Mouse (Mus musculus): ENCODE measurements around the gene Syne1.

Syne1 gene

DNA sequence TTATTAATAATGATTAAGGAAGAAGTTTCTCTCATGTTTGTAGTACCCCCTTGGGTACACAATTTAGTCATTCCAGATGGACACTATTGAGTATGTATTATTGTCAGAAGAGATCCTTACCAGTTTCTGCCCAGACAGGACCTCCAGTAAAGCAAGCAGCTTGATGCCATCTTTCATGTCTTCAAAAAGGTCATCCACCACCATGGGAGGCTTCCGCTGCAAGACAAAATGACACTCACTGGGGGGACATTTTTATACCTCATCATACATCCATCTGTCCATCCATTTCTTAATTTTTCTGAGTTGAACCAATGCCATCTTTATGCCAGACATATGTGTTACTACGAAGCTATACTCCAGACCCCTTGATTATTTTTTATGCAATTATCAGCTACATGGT, 108.3 kb downstream of the Syne1 start:
- in situ Hi-C loops (cut with MboI, MseI) = loop anchor here in 1 of 2 experiments (5.0 kb wide), 1 partner anchor 81 kb away; no protein-coding TSS in a partner anchor

GRCm38 (mm10) chr10:5439802-5440350, 111.4 kb downstream of the Syne1 start:
- in situ Hi-C loops (cut with MboI, MseI) = loop anchor here in 1 of 2 experiments (5.0 kb wide), 1 partner anchor 78 kb away; no protein-coding TSS in a partner anchor

DNA sequence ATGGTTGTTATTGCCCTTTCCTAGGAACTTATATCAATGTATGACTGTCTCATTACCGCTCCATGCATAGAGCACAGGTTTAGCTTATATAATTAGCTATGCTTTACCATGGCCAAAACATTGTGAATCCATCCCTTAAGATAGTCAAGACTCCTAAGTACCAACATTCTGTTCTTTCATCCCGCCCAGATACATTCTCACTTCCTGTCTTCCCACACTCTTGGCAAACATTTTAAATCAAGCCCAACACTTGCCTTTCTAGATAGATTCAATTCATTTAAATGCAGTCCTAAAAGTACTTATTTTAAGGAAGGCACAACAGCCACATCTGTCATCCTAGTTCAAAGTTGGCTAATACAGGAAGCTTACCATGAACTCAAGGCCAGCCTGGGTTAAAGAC, 113.5 kb downstream of the Syne1 start:
- in situ Hi-C loops (cut with MboI, MseI) = no loop called here

- in situ Hi-C loops (cut with MboI, MseI) = no loop called here
These were observed 127.3 kb downstream of the Syne1 start for GRCm38 (mm10) chr10:5423984-5424383.

DNA sequence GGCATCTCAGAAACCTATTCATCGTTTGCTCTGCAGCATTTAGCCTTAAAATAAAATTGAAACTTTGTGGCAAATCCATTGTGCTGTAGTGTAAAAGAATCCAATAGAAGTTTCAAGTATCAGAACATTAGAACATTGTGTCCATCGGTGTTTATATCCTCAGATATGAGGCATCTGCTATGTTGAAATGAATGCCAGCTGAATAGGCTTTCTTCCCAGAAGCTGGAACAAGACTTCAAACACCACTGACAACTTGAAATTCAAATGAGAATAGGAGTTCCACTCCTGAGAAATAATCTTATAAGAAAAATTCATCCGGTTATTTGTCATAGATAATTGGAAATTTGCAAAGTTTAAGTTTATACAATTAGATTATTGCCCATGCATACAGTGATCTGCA, 135.6 kb downstream of the Syne1 start:
- in situ Hi-C loops (cut with MboI, MseI) = loop anchor here in 1 of 2 experiments (5.0 kb wide), 1 partner anchor 48 kb away; no protein-coding TSS in a partner anchor

DNA sequence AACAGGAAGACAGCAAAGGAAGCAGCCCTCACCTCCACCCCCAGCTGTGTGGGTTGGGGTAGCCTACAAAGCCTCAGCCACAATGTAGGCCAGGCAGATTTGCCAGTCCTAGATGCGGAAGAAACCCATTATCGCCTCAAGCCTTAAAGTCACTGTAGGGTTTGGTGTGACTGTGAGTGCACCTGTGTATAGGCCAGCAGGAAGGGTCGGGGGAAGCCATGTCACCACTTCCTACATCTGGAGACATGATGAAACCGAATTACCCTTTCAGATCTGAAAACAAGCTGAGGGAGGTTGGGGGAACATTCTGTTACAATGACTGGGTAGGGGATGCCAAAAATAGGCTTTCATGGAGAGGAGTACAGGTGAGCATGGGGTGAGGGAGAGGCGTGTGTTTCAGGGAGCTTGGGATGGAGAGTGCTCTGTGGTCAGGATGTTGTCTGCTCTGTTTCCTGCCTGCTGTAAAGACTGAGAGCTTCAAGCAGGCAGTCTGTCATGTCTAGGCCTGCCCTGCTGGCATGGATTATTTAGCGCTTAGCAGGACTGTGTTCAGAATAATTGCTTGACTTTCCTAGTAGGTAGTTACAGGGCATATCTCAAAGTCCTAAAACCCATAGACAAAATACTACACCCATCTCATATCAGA, 167.0 kb downstream of the Syne1 start:
- in situ Hi-C loops (cut with MboI, MseI) = loop anchor here in 1 of 2 experiments (10.0 kb wide), 1 partner anchor 1641 kb away; no protein-coding TSS in a partner anchor

DNA sequence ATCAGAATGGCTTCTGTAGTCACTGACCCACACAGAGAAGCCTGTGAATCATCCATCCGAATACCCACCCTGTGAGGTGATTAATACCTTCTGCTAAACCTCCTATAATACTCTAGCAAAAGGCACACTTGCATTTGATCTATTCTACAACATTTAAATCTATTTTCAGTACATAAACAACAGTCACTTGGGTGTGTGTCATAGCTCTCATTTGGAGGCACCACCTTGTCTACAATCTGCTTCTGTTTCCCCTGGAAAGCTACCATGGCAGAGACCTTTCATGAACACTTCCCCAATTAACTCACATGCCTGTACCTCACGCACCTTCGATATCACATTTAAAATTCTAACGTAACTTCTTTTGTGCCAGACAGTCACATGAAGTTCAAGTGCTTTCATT, 169.7 kb downstream of the Syne1 start:
- in situ Hi-C loops (cut with MboI, MseI) = loop anchor here in 1 of 2 experiments (10.0 kb wide), 1 partner anchor 1643 kb away; no protein-coding TSS in a partner anchor

DNA sequence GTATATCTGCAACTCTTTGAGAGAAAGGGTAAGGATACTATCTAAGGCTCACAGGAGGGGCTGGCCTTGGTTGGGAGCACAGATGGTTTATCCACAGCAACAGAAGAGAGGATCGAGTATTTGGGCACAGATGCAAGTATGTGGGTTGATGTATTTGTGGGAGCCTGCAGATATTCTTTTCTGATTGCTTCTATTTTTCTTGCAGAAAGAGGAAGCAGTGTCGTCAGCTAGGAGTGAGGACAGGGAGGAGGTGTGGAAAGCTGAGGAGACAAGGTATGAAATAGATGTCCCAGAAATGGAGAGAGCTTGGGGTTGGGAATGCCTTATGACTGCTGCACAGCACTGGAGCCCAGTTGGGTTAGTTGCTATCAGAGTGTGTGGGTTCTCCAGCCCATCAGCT, 172.3 kb downstream of the Syne1 start:
- in situ Hi-C loops (cut with MboI, MseI) = no loop called here

GRCm38 (mm10) chr10:5369599-5369998, 181.7 kb downstream of the Syne1 start:
- in situ Hi-C loops (cut with MboI, MseI) = loop anchor here in 1 of 2 experiments (5.0 kb wide), 1 partner anchor 48 kb away; no protein-coding TSS in a partner anchor

- in situ Hi-C loops (cut with MboI, MseI) = loop anchor here in 1 of 2 experiments (5.0 kb wide), 1 partner anchor 49 kb away; no protein-coding TSS in a partner anchor
These were observed 183.0 kb downstream of the Syne1 start for GRCm38 (mm10) chr10:5368266-5368665.

DNA sequence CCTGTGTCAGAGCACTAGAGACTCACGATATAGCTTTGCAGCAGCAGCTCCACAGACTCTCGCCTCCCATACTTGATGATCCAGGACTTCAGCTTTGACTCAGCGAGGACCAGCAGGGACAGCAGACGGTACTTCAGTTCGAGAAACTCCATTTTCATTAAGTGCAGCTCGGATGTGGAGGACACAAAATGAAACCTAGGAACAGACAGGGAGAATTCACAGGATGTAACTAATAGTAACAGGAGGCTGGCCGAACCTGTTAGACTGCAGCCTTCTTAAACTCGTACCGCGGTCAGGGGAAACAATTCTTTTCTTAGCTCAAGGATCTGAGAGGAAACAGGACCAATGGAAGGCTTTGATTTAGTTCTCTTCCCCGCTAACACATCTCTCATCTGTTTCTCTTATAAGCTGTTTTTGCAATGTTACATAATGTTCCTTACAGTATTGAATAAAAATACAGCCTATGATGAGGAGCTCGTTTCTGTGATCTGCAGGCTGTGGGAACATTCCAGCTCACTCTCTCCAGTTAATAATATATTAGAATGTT, 183.7 kb downstream of the Syne1 start:
- in situ Hi-C loops (cut with MboI, MseI) = loop anchor here in 1 of 2 experiments (5.0 kb wide), 1 partner anchor 50 kb away; no protein-coding TSS in a partner anchor

GRCm38 (mm10) chr10:5360560-5360959, 190.7 kb downstream of the Syne1 start:
- in situ Hi-C loops (cut with MboI, MseI) = loop anchor here in 1 of 2 experiments (5.0 kb wide), 1 partner anchor 82 kb away; no protein-coding TSS in a partner anchor

GRCm38 (mm10) chr10:5356614-5357013, 194.7 kb downstream of the Syne1 start:
- in situ Hi-C loops (cut with MboI, MseI) = no loop called here

DNA sequence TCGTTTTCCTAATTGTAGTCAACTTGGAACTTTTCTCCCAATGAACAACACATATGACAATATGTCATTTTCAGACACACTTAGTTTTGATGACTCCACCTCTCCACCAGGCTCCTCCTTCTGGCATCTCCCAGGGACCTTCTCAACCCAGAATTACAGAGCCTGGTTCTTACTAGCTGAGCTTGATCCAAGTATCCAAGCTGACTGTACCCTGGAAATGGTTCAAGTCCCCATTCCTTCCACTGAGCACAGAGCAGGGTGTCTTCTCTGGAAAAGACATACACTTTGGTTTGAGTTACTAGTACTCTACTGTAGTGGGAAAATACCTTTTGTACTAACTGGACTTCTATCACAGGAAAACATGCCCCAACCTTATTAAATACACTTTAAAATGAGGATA, 197.9 kb downstream of the Syne1 start:
- in situ Hi-C loops (cut with MboI, MseI) = no loop called here

- in situ Hi-C loops (cut with MboI, MseI) = no loop called here
These were observed 204.4 kb downstream of the Syne1 start for GRCm38 (mm10) chr10:5346911-5347310.

DNA sequence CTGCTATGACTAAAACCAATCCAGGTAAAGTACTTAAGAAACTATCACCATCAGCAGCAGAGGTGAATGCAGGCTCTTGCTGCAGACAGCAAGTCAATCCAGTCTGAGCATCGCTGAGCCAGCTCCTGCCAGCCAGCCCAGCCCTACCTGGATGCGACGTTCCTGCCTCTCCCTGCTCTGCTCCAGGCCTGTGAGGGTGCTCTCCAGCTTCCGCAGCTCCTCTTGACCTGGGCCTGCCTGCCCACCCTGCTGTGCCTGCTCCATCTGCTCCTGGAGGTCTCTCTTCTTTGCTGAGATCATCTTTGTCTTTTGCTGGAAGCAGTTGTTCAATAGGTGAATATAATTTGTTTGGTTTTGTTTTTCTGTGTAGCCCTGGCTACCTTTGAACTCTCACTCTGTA, 208.1 kb downstream of the Syne1 start:
- in situ Hi-C loops (cut with MboI, MseI) = no loop called here

DNA sequence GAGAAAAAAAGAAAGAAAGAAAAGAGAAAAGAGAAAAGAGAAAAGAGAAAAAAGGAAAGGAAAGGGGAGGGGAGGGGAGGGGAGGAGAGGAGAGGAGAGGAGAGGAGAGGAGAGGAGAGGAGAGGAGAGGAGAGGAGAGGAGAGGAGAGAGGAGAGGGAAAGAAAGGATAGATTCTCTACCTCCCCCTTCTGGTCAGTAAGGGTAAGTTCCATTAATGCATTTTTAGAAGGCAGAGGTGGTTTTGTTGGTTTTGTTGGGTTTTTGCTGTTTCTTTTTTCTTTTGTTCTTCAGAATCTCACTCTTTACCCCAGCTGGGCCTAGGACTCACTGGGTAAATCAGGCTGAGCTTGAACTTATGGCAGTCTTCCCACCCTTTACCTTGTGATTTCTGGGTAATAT, 214.9 kb downstream of the Syne1 start:
- in situ Hi-C loops (cut with MboI, MseI) = no loop called here

DNA sequence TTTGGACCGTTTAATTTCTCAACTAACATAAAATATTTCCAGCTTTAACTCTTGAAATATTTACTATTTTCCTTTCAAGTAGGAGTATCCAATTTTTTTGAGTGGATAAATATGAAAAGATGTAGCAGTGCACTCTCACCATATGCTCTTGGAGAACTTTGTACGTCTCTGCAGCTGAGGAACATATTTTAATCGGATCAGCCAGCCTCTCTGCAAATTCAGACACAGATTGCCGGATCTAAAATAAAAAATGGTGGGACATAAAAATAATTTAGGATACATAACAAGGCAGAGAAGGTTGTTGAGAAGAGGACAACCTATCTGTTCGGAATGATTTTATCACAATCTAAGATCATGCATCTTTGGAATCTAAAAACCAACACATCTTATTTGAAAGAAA, 218.5 kb downstream of the Syne1 start:
- in situ Hi-C loops (cut with MboI, MseI) = no loop called here

GRCm38 (mm10) chr10:5326716-5327115, 224.6 kb downstream of the Syne1 start:
- in situ Hi-C loops (cut with MboI, MseI) = no loop called here

DNA sequence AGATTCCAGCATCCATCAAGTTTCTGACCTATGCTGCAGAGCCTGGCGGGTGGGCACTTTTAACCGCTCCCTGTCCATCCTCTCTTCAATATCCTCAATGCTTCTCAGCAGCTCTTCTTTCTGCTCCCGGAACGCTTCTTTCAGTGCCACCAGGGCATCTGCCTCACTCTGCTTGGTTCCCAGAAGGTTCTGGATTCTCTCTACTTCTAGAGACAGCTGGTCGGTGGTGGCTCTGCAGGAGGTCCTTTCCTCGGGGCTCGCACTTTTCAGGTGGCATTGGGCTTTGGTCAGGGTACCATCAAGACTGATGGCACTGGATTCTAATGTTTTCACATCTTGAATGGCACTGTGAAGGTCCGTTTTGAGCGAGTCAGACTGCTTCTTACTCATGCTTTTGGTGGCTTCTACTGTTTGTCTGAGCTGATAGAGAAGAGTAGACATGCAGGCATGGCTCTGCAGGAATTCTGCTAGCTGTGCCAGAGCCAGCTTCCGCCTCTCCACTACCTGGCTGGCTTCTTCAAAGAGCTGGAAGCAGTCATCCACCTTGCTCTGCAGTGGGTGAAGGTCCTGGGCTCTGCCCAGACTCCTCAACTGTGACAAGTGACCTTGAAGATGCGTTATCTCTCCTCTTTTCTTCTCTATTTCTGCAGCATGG, 227.4 kb downstream of the Syne1 start:
- in situ Hi-C loops (cut with MboI, MseI) = no loop called here

- in situ Hi-C loops (cut with MboI, MseI) = no loop called here
These were observed 228.7 kb downstream of the Syne1 start for GRCm38 (mm10) chr10:5322562-5322961.

- in situ Hi-C loops (cut with MboI, MseI) = no loop called here
These were observed 233.7 kb downstream of the Syne1 start for GRCm38 (mm10) chr10:5317602-5318001.

All from T-helper 17 cell (primary cell).